Comparison of ENCODE assay signal across 11 mouse cellular contexts in the genomic region with DNA sequence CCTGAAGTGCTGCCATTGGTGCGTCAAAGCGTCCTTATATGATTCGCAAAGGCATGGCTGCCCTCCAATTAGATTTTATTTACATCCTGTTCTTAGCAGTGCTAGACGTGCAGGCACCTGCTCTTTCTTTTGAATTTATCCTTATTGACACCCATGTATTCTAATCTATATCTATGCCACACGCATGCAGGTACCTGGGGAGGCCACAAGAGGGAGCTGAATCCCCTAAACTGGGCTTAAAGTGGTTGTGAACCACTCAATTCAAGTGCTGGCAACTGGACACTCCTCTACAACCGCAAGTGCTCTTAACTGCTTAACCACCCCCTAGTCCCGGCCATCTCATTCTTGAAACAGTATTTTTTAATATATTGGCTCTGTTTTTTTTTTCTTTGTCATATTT. TPM values are rescaled to one million over a fixed set of nuclear protein-coding genes. Genes with fewer than 3 reads are reported as not detected.
A peak's percentile ranks its signal among the peaks of the same experiment; 100 is the strongest.
DNase-seq lines count a peak whose midpoint lies in the region; TF ChIP-seq lines count a peak whose summit lies in the region.
"Had no signal": no experiment of that assay in that cellular context is flagged by ENCODE, and none has a peak within 500 bp of the region (broad histone marks: within the 10 kb centered on the region; RNA-seq: fewer than 3 reads in every experiment).

No protein-coding gene starts in this region.

- no peak overlapping the region for H3K9ac ChIP-seq in MEL (ENCODE audit: control insufficient read depth, low read depth, low read length, poor library complexity, severe bottlenecking)
- H3K9ac ChIP-seq: liver, embryonic 13.5 days; neural tube, embryonic 12.5 days had no signal

- no peaks in the 10 kb centered on the region for H3K27me3 ChIP-seq in heart, embryonic 10.5 days (ENCODE audit: insufficient read depth, poor library complexity, severe bottlenecking)
- no peaks in the 10 kb centered on the region for H3K27me3 ChIP-seq in MEL (ENCODE audit: control insufficient read depth in 1 of 2, insufficient read depth in 2 of 2, low read length in 2 of 2)
- H3K27me3 ChIP-seq: liver, embryonic 13.5 days; neural tube, embryonic 12.5 days had no signal

- TF ChIP-seq POLR2A in MEL (IDR thresholded peaks at IDR 0.05; ENCODE audit: control insufficient read depth in 1 of 2, insufficient read depth in 1 of 2, low read depth in 1 of 2, low read length in 2 of 2, poor library complexity in 1 of 2): no peak

- no peaks in the 10 kb centered on the region for H3K79me2 ChIP-seq in MEL (ENCODE audit: control insufficient read depth, insufficient read depth, low read length, poor library complexity)

- intact Hi-C loops in gastrocnemius, postnatal 36 days (cut with DNase I): no loop called here

- DNase-seq in heart, embryonic 10.5 days (ENCODE audit: low spot score): peak; percentile 60
- DNase-seq in heart, postnatal 4 days: no peak
- DNase-seq in 3T3-L1 (ENCODE audit: low read depth, low spot score): peak; percentile 47
- DNase-seq in MEL (ENCODE audit: low read depth, low spot score): peak; percentile 25
- DNase-seq in lung, postnatal 10 days: peak; percentile 42
- DNase-seq in ovary, postnatal 36 days (ENCODE audit: low spot score): no peak
- DNase-seq in cerebellum, postnatal 4 days (ENCODE audit: low spot score in 2 of 2): no peak
- no peak for DNase-seq in gastrocnemius, postnatal 36 days
- DNase-seq: liver, embryonic 13.5 days had no signal

- H3K36me3 ChIP-seq in heart, embryonic 10.5 days: no peaks in the 10 kb centered on the region
- no peaks in the 10 kb centered on the region for H3K36me3 ChIP-seq in MEL (ENCODE audit: control insufficient read depth in 1 of 2, insufficient read depth in 2 of 2, low read length in 2 of 2)

- H3K4me1 ChIP-seq in heart, embryonic 10.5 days: peaks cover 19% of the 10 kb centered on the region
- no peaks in the 10 kb centered on the region for H3K4me1 ChIP-seq in MEL (ENCODE audit: control insufficient read depth in 1 of 2, insufficient read depth in 2 of 2, low read length in 2 of 2)

- WGBS in heart, embryonic 10.5 days: 77% methylated on average over 7 of the region's 7 CpGs

- TF ChIP-seq RAD21 in MEL (IDR thresholded peaks at IDR 0.05; ENCODE audit: low read depth, low read length): peak; percentile 40

- TF ChIP-seq CTCF in MEL (IDR thresholded peaks at IDR 0.05 in 2 of 3, conservative IDR thresholded peaks at IDR 0.05 in 1 of 3; ENCODE audit: control insufficient read depth in 1 of 3, insufficient read depth in 1 of 3, low read depth in 2 of 3, low read length in 3 of 3, poor library complexity in 1 of 3, severe bottlenecking in 1 of 3): peak; percentile 40 to 49 (median 47); a peak in 5 of 6 replicates

- H3K27ac ChIP-seq in heart, embryonic 10.5 days: no peak overlapping the region
- no peak overlapping the region for H3K27ac ChIP-seq in MEL (ENCODE audit: control insufficient read depth, low read depth, low read length)
- H3K27ac ChIP-seq: liver, embryonic 13.5 days; neural tube, embryonic 12.5 days had no signal

- no peaks in the 10 kb centered on the region for H3K9me3 ChIP-seq in heart, embryonic 10.5 days
- no peaks in the 10 kb centered on the region for H3K9me3 ChIP-seq in MEL (replicated peaks; ENCODE audit: insufficient read depth, low read length)
- H3K9me3 ChIP-seq: neural tube, embryonic 12.5 days had no signal

- no peak overlapping the region for H3K4me3 ChIP-seq in heart, embryonic 10.5 days
- no peak overlapping the region for H3K4me3 ChIP-seq in MEL (ENCODE audit: control insufficient read depth in 1 of 2, insufficient read depth in 1 of 2, low read depth in 2 of 2, low read length in 2 of 2)
- H3K4me3 ChIP-seq: liver, embryonic 13.5 days; neural tube, embryonic 12.5 days had no signal

- TF ChIP-seq EP300 in MEL (IDR thresholded peaks at IDR 0.05; ENCODE audit: low read depth in 1 of 2, low read length in 2 of 2): no peak

TF ChIP-seq in MEL, 35 proteins besides CTCF, POLR2A, EP300 and RAD21:
- TF ChIP-seq POLR2AphosphoS2 (IDR thresholded peaks at IDR 0.05; ENCODE audit: low read length): no peak
- no peak for TF ChIP-seq ZMIZ1 (IDR thresholded peaks at IDR 0.05; ENCODE audit: low read depth, low read length)
- 0 out of 2 replicates have a peak, but pooled peaks have one; percentile 15 for TF ChIP-seq ZC3H11A (IDR thresholded peaks at IDR 0.05; ENCODE audit: low read depth, low read length)
- no peak for TF ChIP-seq E2F4 (IDR thresholded peaks at IDR 0.05; ENCODE audit: borderline replicate concordance, low read depth, low read length)
- TF ChIP-seq SMC3 (IDR thresholded peaks at IDR 0.05; ENCODE audit: low read depth, low read length): peak; percentile 52
- no peak for TF ChIP-seq MEF2A (IDR thresholded peaks at IDR 0.05; ENCODE audit: extremely low read depth, insufficient replicate concordance, low read depth, low read length, poor library complexity, severe bottlenecking)
- no peak for TF ChIP-seq TCF12 (IDR thresholded peaks at IDR 0.05; ENCODE audit: low read depth, low read length)

RNA-seq across cellular contexts. Expression of a gene that starts 21.0 kb away (rescaled TPM):
- polyA plus RNA-seq in heart, embryonic 10.5 days (2016; fragmentation: Nextera tagmentation; extraction: Ambion mirVana): not detected in 2 replicates
- total RNA-seq in heart, postnatal 4 days (2021): not detected
- total RNA-seq in MEL (2012; rRNA removed): not detected in 2 replicates
- not detected for polyA plus RNA-seq in MEL (2012; ENCODE audit: insufficient read depth in 1 of 2, insufficient read length in 2 of 2, low read depth in 1 of 2, low replicate concordance in 2 of 2, missing spikeins in 1 of 2)
- not detected for total RNA-seq in gastrocnemius, postnatal 36 days (2021)
- polyA plus RNA-seq: heart, postnatal 0 days; liver, embryonic 13.5 days; neural tube, embryonic 12.5 days had no signal

RNA-seq across cellular contexts. Expression of a gene that starts 21.4 kb away (rescaled TPM):
- 0.05 and 0.11 TPM in 2 replicates for polyA plus RNA-seq in heart, embryonic 10.5 days (2016; fragmentation: Nextera tagmentation; extraction: Ambion mirVana)
- 1 to 10 TPM; 1.5 TPM for total RNA-seq in heart, postnatal 4 days (2021)
- total RNA-seq in MEL (2012; rRNA removed): not detected in 2 replicates
- not detected for polyA plus RNA-seq in MEL (2012; ENCODE audit: insufficient read depth in 1 of 2, insufficient read length in 2 of 2, low read depth in 1 of 2, low replicate concordance in 2 of 2, missing spikeins in 1 of 2)
- 10 to 100 TPM; 40.7 to 68.1 TPM for total RNA-seq in gastrocnemius, postnatal 36 days (2021)

RNA-seq across cellular contexts. Expression of a gene that starts 35.1 kb away (rescaled TPM):
- not detected in 2 replicates for polyA plus RNA-seq in heart, embryonic 10.5 days (2016; fragmentation: Nextera tagmentation; extraction: Ambion mirVana)
- total RNA-seq in heart, postnatal 4 days (2021): not detected
- not detected in 2 replicates for total RNA-seq in MEL (2012; rRNA removed)
- not detected for polyA plus RNA-seq in MEL (2012; ENCODE audit: insufficient read depth in 1 of 2, insufficient read length in 2 of 2, low read depth in 1 of 2, low replicate concordance in 2 of 2, missing spikeins in 1 of 2)
- not detected for total RNA-seq in gastrocnemius, postnatal 36 days (2021)
- polyA plus RNA-seq: heart, postnatal 0 days; liver, embryonic 13.5 days; neural tube, embryonic 12.5 days had no signal

Comparison
In these comparisons a context has a peak if more than half of its experiments do, and no peak if none do; other contexts are left out.
1. DNase-seq: peak in heart, embryonic 10.5 days (single experiment), 3T3-L1 (single experiment), MEL (single experiment) and lung, postnatal 10 days (single experiment); none in heart, postnatal 4 days (single experiment), ovary, postnatal 36 days (single experiment), cerebellum, postnatal 4 days (0 of 2) and gastrocnemius, postnatal 36 days (0 of 2).
2. RNA of a gene that starts 21.4 kb away (total RNA-seq): 40.7 to 68.1 TPM in gastrocnemius, postnatal 36 days; 1.5 TPM in heart, postnatal 4 days and not detected in MEL; every median in the first group is over 10 times any median in the second.